Mouse (Mus musculus): ENCODE data around the gene Ctsd.

DNA sequence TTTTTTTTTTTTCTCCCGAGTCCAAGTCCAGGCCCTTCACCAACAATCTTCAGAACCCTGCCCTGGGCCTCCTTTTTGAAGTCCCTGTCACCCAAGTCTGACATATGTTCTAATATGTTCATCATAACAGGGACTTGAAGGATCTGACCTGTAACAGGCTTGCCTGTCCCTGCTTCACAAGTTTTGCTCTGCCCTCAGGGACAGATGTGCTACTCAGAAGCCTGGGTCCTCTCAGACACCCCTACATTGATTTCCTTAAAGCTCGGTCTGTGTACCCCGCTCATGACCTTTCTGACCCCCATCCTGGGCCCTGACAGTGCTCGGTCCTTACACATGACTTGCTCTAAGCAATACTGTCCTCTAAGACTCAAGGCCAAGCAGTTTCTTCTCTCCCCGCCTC lies 14.8 kb downstream of the Ctsd start:
- TF ChIP-seq CTCF (IDR thresholded peaks at IDR 0.05; ENCODE audit: low read depth) (no peak), EP300 (IDR thresholded peaks at IDR 0.05; ENCODE audit: low read depth) (no peak)
